Mouse (Mus musculus) cerebellum, adult (tissue): Measurements from ENCODE around the gene Mtap.

Experiments used
- ATAC-seq: cut with Nextera tagmentation; 2 replicates; pipeline ENCODE4 v1.9.2; 2017; ENCODE audit warnings: mild to moderate bottlenecking, moderate library complexity, mixed read lengths; ENCODE audit not compliant: insufficient number of reproducible peaks, low FRiP score, low TSS enrichment

Gene Mtap

DNA sequence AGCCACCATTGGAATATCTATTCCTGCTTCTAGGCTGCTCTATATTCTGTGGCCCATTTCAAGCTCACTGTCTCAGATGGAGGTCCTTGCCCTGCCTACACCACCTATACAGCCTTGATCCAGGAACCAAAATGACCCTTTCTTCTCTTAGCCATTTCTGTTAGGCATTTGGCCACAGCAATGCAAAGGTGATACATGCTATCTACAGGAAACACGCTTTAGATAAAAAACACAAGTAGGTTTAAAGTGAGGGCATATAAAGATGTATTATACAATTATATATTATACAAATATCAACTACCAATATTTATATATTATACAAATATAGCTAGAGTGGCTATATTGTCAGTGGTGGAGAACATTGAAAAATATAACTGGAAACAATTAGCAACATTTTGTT is 63.9 kb downstream of the Mtap start:
- no peak for ATAC-seq

DNA sequence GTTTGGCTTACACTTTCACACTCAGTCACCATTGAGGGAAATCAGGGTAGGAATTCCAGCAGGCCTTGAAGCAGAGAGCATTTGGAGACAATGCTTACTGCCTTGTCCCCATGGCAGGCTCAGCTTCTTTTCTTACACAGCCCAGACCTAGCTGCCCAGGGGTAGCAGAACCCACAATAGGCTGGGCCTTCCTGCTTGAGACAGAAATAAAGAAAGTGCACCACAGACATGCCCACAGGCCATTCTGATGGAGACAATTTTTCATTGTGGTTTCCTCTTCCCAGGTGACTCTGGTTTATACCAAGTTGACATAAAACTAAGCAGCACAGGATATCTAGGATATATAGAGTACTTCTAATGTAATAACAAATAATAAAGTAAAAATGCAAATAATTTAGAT is 72.4 kb downstream of the Mtap start:
- ATAC-seq, result no peak

DNA sequence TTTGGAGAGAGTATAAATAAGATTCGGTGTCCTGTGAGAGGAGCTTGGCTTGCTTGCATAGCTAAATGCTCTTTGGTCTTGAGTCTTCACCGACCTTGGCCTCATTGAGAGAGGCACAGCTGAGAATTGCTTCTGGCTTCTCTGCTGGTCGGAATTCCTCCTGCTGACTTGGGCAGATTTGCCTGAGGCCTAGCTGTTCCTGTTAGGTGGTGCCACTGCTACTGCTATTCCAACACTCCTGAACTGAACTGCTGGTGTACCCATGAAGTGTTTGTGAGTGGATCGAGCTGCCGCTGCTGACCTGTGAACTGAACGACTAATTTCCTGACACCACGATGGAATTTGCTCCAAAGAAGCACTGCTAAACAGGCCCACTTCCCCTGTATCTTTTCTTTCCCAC is 73.4 kb downstream of the Mtap start:
- ATAC-seq, result no peak

DNA sequence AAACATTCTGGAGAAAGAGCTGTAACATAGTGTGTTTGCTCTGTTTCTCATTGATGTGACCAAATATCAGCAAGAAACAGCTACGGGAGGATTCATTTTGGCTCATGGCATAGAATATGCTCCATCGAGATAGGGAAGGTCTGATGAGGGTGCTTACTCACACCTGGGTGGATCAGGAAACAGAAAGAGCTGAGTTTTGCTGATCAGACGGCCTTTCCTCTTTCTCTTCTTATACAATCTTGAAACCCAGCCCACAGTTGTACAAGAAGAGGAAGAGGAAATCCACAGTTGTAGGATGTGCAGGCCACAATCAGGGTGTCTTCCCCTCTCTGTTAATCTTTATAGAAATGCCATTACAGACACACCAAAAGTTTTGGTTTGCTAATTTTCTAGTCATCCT is 75.3 kb downstream of the Mtap start:
- ATAC-seq, result no peak
